Mouse (Mus musculus): ENCODE data around the gene Olfr101. TPM values are rescaled to one million over a fixed set of nuclear protein-coding genes. Genes with fewer than 3 reads are reported as not detected.
A peak's percentile ranks its signal among the peaks of the same experiment; 100 is the strongest.

Olfr101 gene
- polyA plus RNA-seq, 1 experiment, result not detected

- Histone ChIP-seq H3K36me3 (ENCODE audit: control insufficient read depth, insufficient read depth, low read length) (peaks cover 7% of the 10 kb centered on the region; the same call in 1 of the 2 replicates), H3K4me1 (ENCODE audit: control insufficient read depth, insufficient read depth, insufficient read length, low read length) (no peaks in the 10 kb centered on the region), H3K27me3 (ENCODE audit: control insufficient read depth, insufficient read depth, low read length) (no peaks in the 10 kb centered on the region), H3K27ac (ENCODE audit: insufficient read depth, low read depth, low read length) (no peak overlapping the region), H3K4me3 (ENCODE audit: low read depth, low read length) (no peak overlapping the region)
- no peak for TF ChIP-seq CTCF (IDR thresholded peaks at IDR 0.05; ENCODE audit: extremely low read depth, insufficient read length, insufficient replicate concordance, low read depth, low read length)
- TF ChIP-seq POLR2A (IDR thresholded peaks at IDR 0.05; ENCODE audit: low read depth, low read length), result no peak
Observed at GRCm38 (mm10) chr17:37276573-37276972, 27.5 kb downstream of the Olfr101 start.

DNA sequence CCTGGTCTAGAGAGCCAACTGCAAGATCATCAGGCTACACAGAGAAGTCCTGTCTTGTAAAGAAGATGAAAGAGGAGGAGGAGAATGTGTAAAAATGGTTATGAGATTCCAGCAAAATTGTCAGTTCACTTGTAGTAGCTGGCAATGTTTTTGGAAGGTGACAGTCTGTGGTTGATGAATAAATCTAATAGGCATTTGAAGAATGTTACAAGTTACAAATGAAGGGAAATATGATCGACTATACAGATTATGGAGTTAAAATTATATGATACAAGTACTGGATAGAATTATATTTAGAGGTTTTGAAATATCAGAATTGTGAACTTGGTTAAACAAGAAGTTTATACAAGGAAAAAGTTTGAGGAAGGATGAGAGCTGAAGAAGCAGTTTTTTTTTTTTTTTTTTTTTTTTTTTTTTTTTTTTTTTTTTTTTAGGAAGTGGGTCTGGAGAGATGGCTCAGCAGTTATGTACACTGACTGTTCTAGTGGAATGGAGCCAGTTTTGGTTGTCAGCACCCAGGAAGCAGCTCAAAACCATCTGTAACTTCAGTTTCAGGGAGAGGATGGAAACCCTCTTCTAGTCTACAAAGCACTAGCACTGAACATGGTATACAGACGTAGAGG, 28.4 kb downstream of the Olfr101 start:
- 85% methylated on average over 2 of the region's 2 CpGs for WGBS
- TF ChIP-seq CTCF (IDR thresholded peaks at IDR 0.05; ENCODE audit: extremely low read depth, insufficient read length, insufficient replicate concordance, low read depth, low read length) (no peak), POLR2A (IDR thresholded peaks at IDR 0.05; ENCODE audit: low read depth, low read length) (no peak)
- Histone ChIP-seq H3K4me1 (ENCODE audit: control insufficient read depth, insufficient read depth, insufficient read length, low read length) (peaks cover 3% of the 10 kb centered on the region; the same call in 1 of the 2 replicates), H3K27me3 (ENCODE audit: control insufficient read depth, insufficient read depth, low read length) (no peaks in the 10 kb centered on the region), H3K4me3 (ENCODE audit: low read depth, low read length) (no peak overlapping the region), H3K36me3 (ENCODE audit: control insufficient read depth, insufficient read depth, low read length) (peaks cover 7% of the 10 kb centered on the region; the same call in 1 of the 2 replicates), H3K27ac (ENCODE audit: insufficient read depth, low read depth, low read length) (no peak overlapping the region)

DNA sequence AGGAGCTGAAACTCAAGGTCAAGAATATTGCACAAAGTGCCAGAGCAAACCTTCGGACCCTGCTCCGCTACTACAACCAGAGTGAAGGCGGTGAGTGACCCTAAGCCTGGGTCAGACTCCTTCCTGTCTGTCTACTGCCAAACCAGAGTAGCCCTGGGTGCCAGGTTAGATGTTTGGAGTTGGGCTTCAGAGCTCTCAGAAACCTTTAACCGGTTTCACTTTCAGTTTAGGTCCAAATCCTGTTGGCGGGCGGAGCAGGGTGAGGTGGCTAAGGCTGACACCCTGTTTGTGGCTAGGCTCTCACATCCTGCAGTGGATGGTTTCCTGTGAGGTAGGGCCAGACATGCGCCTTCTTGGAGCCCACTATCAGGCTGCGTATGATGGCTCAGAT, 33.4 kb downstream of the Olfr101 start:
- Histone ChIP-seq H3K27me3 (ENCODE audit: control insufficient read depth, insufficient read depth, low read length) (no peaks in the 10 kb centered on the region), H3K4me1 (ENCODE audit: control insufficient read depth, insufficient read depth, insufficient read length, low read length) (peaks cover 3% of the 10 kb centered on the region; the same call in 1 of the 2 replicates), H3K4me3 (ENCODE audit: low read depth, low read length) (peak overlapping the region; percentile 84), H3K36me3 (ENCODE audit: control insufficient read depth, insufficient read depth, low read length) (peaks cover 7% of the 10 kb centered on the region; the same call in 1 of the 2 replicates), H3K27ac (ENCODE audit: insufficient read depth, low read depth, low read length) (peak overlapping the region; percentile 80)
- WGBS, result 15% methylated on average over 8 of the region's 8 CpGs
- TF ChIP-seq POLR2A (IDR thresholded peaks at IDR 0.05; ENCODE audit: low read depth, low read length), result peak; percentile 7; the same call in 1 of the 2 replicates
- no peak for TF ChIP-seq CTCF (IDR thresholded peaks at IDR 0.05; ENCODE audit: extremely low read depth, insufficient read length, insufficient replicate concordance, low read depth, low read length)

DNA sequence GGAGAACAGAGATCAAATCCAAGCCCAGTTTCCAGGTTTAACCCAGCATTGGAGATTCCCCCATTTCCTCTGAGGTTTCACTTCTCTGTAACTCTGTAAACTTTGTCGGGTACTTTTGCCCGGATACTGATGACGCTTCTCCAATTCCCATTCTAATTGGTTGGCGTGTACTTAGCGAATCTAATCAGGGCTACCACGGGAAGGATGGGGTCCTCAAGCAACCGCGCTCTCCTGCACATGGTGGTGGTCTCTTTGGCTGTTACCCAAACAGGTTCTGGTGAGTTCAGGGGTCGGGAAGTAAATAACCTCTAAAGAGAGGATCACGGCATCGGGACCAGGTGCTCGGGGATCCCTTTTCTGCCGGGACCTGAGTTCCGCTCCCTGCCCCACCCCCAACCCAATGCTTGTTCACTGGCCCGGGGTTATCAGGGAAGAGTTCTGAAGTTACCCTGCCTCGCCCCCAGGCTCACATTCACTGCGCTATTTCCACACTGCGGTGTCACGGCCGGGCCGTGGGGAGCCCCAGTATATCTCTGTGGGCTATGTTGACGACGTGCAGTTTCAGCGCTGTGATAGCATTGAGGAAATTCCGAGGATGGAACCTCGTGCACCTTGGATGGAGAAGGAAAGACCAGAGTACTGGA, 33.9 kb downstream of the Olfr101 start, which contains the start of gene H2-M3:
H2-M3 (plus strand) TSS at position 163 of the 644 bp plus-strand sequence.
- Histone ChIP-seq H3K4me1 (ENCODE audit: control insufficient read depth, insufficient read depth, insufficient read length, low read length) (peaks cover 3% of the 10 kb centered on the region; the same call in 1 of the 2 replicates), H3K27me3 (ENCODE audit: control insufficient read depth, insufficient read depth, low read length) (no peaks in the 10 kb centered on the region), H3K36me3 (ENCODE audit: control insufficient read depth, insufficient read depth, low read length) (peaks cover 7% of the 10 kb centered on the region; the same call in 1 of the 2 replicates), H3K4me3 (ENCODE audit: low read depth, low read length) (peak within 1 kb of the TSS; percentile 84), H3K27ac (ENCODE audit: insufficient read depth, low read depth, low read length) (peak within 1 kb of the TSS; percentile 80)
- WGBS, result 1% methylated on average over 26 of the region's 26 CpGs
- TF ChIP-seq POLR2A (IDR thresholded peaks at IDR 0.05; ENCODE audit: low read depth, low read length), result no peak
- no peak for TF ChIP-seq CTCF (IDR thresholded peaks at IDR 0.05; ENCODE audit: extremely low read depth, insufficient read length, insufficient replicate concordance, low read depth, low read length)

GRCm38 (mm10) chr17:37263626-37264025, 40.5 kb downstream of the Olfr101 start, which contains the start of gene Olfr98:
TSS of gene Olfr98 (minus strand) at chr17:37263749.
- TF ChIP-seq CTCF (IDR thresholded peaks at IDR 0.05; ENCODE audit: extremely low read depth, insufficient read length, insufficient replicate concordance, low read depth, low read length), result no peak
- H3K4me3 ChIP-seq (ENCODE audit: low read depth, low read length), result no peak within 1 kb of the TSS
- H3K27ac ChIP-seq (ENCODE audit: insufficient read depth, low read depth, low read length), result no peak within 1 kb of the TSS
- H3K4me1 ChIP-seq (ENCODE audit: control insufficient read depth, insufficient read depth, insufficient read length, low read length), result no peaks in the 10 kb centered on the region
- no peaks in the 10 kb centered on the region for H3K36me3 ChIP-seq (ENCODE audit: control insufficient read depth, insufficient read depth, low read length)
- 82% methylated on average over 1 of the region's 1 CpGs for WGBS
- no peaks in the 10 kb centered on the region for H3K27me3 ChIP-seq (ENCODE audit: control insufficient read depth, insufficient read depth, low read length)

- no peaks in the 10 kb centered on the region for H3K27me3 ChIP-seq (ENCODE audit: control insufficient read depth, insufficient read depth, low read length)
- TF ChIP-seq CTCF (IDR thresholded peaks at IDR 0.05; ENCODE audit: extremely low read depth, insufficient read length, insufficient replicate concordance, low read depth, low read length), result no peak
- 16% methylated on average over 1 of the region's 1 CpGs for WGBS
- H3K27ac ChIP-seq (ENCODE audit: insufficient read depth, low read depth, low read length), result no peak overlapping the region
- no peaks in the 10 kb centered on the region for H3K36me3 ChIP-seq (ENCODE audit: control insufficient read depth, insufficient read depth, low read length)
- H3K4me1 ChIP-seq (ENCODE audit: control insufficient read depth, insufficient read depth, insufficient read length, low read length), result no peaks in the 10 kb centered on the region
- no peak overlapping the region for H3K4me3 ChIP-seq (ENCODE audit: low read depth, low read length)
Observed at GRCm38 (mm10) chr17:37250544-37250943, 53.6 kb downstream of the Olfr101 start.

DNA sequence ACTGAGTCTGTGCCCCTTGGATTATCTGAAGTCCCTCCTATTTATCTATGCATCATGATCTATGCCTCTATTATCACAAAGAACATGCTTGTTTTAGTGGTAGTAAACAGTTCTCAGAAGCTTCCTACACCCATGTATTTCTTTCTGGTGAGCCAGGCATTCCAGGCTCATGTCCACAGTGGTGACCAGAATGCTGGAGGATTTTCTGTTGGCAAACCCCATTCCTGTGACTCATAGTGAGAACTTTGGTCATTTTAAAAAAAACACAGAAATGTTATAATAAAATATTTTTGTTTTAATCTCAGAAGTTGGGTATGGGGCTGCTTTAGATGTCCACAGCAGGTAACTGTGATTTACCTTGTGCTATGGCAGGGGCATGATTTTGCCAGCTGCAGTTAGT, 54.7 kb downstream of the Olfr101 start:
- no peaks in the 10 kb centered on the region for H3K27me3 ChIP-seq (ENCODE audit: control insufficient read depth, insufficient read depth, low read length)

More for the DNA sequence above, 54.7 kb downstream of the Olfr101 start:
- Histone ChIP-seq H3K4me3 (ENCODE audit: low read depth, low read length) (no peak overlapping the region), H3K36me3 (ENCODE audit: control insufficient read depth, insufficient read depth, low read length) (no peaks in the 10 kb centered on the region), H3K27ac (ENCODE audit: insufficient read depth, low read depth, low read length) (no peak overlapping the region), H3K4me1 (ENCODE audit: control insufficient read depth, insufficient read depth, insufficient read length, low read length) (no peaks in the 10 kb centered on the region)
- TF ChIP-seq POLR2A (IDR thresholded peaks at IDR 0.05; ENCODE audit: low read depth, low read length) (no peak), CTCF (IDR thresholded peaks at IDR 0.05; ENCODE audit: extremely low read depth, insufficient read length, insufficient replicate concordance, low read depth, low read length) (no peak)

Other genes starting within 250 kb of the Olfr101 start
- not detected in 2 replicates for gene Olfr90, start 215.8 kb downstream of the Olfr101 start, polyA plus RNA-seq (2012; rRNA removed)
- not detected in 2 replicates for gene Olfr91, start 206.0 kb downstream of the Olfr101 start, polyA plus RNA-seq (2012; rRNA removed)
- not detected in 2 replicates for gene Olfr92, start 184.2 kb downstream of the Olfr101 start, polyA plus RNA-seq (2012; rRNA removed)
- gene Olfr93, start 142.8 kb downstream of the Olfr101 start, polyA plus RNA-seq (2012; rRNA removed), result not detected in 2 replicates
- gene Ubd, start 110.4 kb downstream of the Olfr101 start, polyA plus RNA-seq (2012; rRNA removed), result 0.79 TPM in 1 of 2 replicates, not detected in the other
- gene Olfr94, start 103.3 kb downstream of the Olfr101 start, polyA plus RNA-seq (2012; rRNA removed), result not detected in 2 replicates
- gene Olfr95, start 91.2 kb downstream of the Olfr101 start, polyA plus RNA-seq (2012; rRNA removed), result not detected in 2 replicates
- not detected in 2 replicates for gene Olfr96, start 84.2 kb downstream of the Olfr101 start, polyA plus RNA-seq (2012; rRNA removed)
- not detected in 2 replicates for gene Olfr97, start 67.0 kb downstream of the Olfr101 start, polyA plus RNA-seq (2012; rRNA removed)
- gene Olfr98, start 40.6 kb downstream of the Olfr101 start, polyA plus RNA-seq (2012; rRNA removed), result not detected in 2 replicates
- 3.1 and 4.0 TPM in 2 replicates for gene H2-M3, start 34.1 kb downstream of the Olfr101 start, polyA plus RNA-seq (2012; rRNA removed)
- not detected in 2 replicates for gene Olfr99, start 20.9 kb downstream of the Olfr101 start, polyA plus RNA-seq (2012; rRNA removed)
- gene Olfr102, start 12.7 kb upstream of the Olfr101 start, polyA plus RNA-seq (2012; rRNA removed), result not detected in 2 replicates
- gene Olfr103, start 35.4 kb upstream of the Olfr101 start, polyA plus RNA-seq (2012; rRNA removed), result not detected in 2 replicates
- gene Olfr104-ps, start 55.3 kb upstream of the Olfr101 start, polyA plus RNA-seq (2012; rRNA removed), result not detected in 2 replicates
- gene Olfr105-ps, start 74.7 kb upstream of the Olfr101 start, polyA plus RNA-seq (2012; rRNA removed), result not detected in 2 replicates
- gene Olfr106-ps, start 86.1 kb upstream of the Olfr101 start, polyA plus RNA-seq (2012; rRNA removed), result not detected in 2 replicates
- not detected in 2 replicates for gene Olfr107, start 94.9 kb upstream of the Olfr101 start, polyA plus RNA-seq (2012; rRNA removed)
- not detected in 2 replicates for gene Olfr108, start 141.2 kb upstream of the Olfr101 start, polyA plus RNA-seq (2012; rRNA removed)
- not detected in 2 replicates for gene Olfr109, start 154.6 kb upstream of the Olfr101 start, polyA plus RNA-seq (2012; rRNA removed)
- gene H2-M2, start 179.2 kb upstream of the Olfr101 start, polyA plus RNA-seq (2012; rRNA removed), result 0.80 and 0.93 TPM in 2 replicates
- not detected in 2 replicates for gene Olfr110, start 188.2 kb upstream of the Olfr101 start, polyA plus RNA-seq (2012; rRNA removed)
- not detected in 2 replicates for gene Olfr111, start 203.7 kb upstream of the Olfr101 start, polyA plus RNA-seq (2012; rRNA removed)

All from small intestine, adult 2 months (tissue).